Mouse (Mus musculus): ENCODE data around the gene Olfr918.

The Olfr918 gene

DNA sequence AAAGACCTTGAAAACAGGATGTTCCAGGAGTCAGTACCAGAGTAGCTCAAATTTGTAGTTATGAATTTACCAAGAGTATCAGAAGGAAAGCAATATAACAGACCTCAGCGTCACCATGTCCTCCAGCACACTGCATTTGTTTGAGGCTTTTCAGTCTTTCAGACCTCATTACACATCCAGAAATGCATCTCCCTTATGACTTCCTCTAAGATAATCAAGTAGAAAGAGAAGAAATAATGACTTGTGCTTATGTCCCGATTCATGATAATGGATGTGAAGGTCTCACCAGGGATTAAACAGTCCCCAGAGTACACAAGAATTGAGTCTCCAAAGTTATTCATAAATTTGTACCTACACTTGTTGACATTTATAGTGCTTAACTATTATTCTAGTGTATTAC is at the start of gene Olfr918:
TSS of gene Olfr918 (minus strand) at position 101 of the 400 bp plus-strand sequence.
- DNase-seq (ENCODE audit: low read depth in 1 of 2, low spot score in 2 of 2), result no peak

GRCm38 (mm10) chr9:38724044-38724443 is 49.6 kb upstream of the Olfr918 start:
- DNase-seq (ENCODE audit: low read depth in 1 of 2, low spot score in 2 of 2), result no peak

DNA sequence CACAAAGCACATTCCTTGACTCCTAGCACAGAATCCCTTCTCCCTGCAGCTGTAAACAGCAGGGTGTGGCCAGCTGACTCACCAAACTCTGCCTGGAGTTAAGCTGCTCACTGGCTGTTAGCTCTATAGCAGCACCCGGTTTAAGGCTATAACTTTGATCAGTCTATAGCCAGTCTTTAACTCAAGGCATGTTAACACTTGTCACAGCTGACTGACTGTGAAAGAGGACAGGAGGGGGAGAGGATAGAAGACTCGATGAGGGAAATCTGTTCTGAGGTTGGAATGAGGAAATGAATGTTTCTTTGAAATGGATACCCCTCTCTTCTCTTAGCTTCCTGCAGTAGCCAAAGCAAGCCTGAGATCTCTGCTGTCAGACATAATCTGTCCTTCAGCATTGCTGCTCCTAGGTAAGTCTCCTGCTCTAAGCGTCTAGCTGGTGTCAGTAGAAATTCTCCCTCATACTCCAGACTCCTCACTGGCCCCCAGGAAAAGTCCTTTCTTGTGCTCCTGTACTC is 44.6 kb upstream of the Olfr918 start:
- DNase-seq (ENCODE audit: low read depth in 1 of 2, low spot score in 2 of 2), result no peak

DNA sequence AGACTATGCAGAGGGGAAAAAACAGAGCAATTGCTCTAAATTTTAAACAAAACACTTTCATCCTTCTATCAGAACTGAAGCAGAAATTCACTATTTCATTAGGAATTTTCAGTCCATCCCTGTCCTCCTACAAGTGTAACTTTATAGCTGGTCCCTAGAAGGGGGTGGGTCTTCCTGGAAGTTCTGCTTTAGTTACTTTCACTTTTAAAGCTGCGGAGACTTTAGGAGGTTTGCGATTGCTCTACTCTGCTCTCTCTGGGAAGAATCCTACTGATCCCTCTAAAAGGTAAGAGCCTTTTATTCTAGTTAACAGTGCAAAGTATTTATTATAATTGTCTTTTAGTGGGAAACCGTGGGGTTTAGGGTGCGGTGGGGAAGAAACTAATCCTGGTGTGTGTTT is 43.7 kb upstream of the Olfr918 start, which contains the start of gene Vwa5a:
TSS of gene Vwa5a (plus strand) at position 167 of the 400 bp plus-strand sequence.
- DNase-seq (ENCODE audit: low read depth in 1 of 2, low spot score in 2 of 2), result no peak

DNA sequence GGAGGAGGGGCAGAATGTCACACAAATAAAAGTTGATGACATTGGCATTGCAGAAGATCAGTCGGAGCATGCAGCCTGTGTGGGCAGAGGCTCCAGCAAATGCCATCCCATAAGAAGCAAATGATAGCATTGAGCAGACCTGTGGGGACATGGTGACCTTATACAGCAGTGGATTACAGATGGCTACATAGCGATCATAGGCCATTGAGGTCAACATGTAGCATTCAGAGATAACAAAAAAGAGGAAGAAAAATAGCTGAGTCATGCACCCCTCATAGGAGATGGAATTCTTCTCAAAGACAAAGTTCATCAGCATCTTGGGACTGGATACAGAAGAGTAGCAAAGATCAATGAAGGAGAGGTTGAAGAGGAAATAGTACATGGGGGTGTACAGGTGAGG is 1.5 kb downstream of the Olfr918 start:
- DNase-seq (ENCODE audit: low read depth in 1 of 2, low spot score in 2 of 2), result no peak

- no peak for DNase-seq (ENCODE audit: low read depth in 1 of 2, low spot score in 2 of 2)
These were observed 8.7 kb downstream of the Olfr918 start, which contains the start of gene Olfr917 for GRCm38 (mm10) chr9:38665742-38666141. Gene Olfr917, minus strand, starts transcription at chr9:38665842.

- DNase-seq (ENCODE audit: low read depth in 1 of 2, low spot score in 2 of 2), result no peak
These were observed 14.6 kb downstream of the Olfr918 start, which contains the start of gene Olfr916 for GRCm38 (mm10) chr9:38659775-38660174. Gene Olfr916, minus strand, starts transcription at chr9:38659875.

- DNase-seq (ENCODE audit: low read depth in 1 of 2, low spot score in 2 of 2), result no peak
These were observed 42.0 kb downstream of the Olfr918 start for GRCm38 (mm10) chr9:38632406-38632805.
